Mouse (Mus musculus): ENCODE results near the gene Elf1. TPM values are rescaled to one million over a fixed set of nuclear protein-coding genes. Genes with fewer than 3 reads are reported as not detected.
A peak's percentile ranks its signal among the peaks of the same experiment; 100 is the strongest.

Gene Elf1
- polyA plus RNA-seq, 1 experiment from 2014 or later = 8.3 TPM

GRCm38 (mm10) chr14:79460401-79460800 lies 20.6 kb upstream of the Elf1 start:
- 91% methylated on average over 1 of the region's 1 CpGs for WGBS
- DNase-seq (ENCODE audit: low spot score, missing footprints) (peak; percentile 60), ATAC-seq (ENCODE audit: low FRiP score) (no peak)
- no peak overlapping the region for H3K4me3 ChIP-seq (ENCODE audit: low read depth, low read length)
- H3K27me3 ChIP-seq (ENCODE audit: control insufficient read depth, insufficient read depth, low read length) = no peaks in the 10 kb centered on the region
- no peak overlapping the region for H3K4me2 ChIP-seq
- no peak overlapping the region for H3K9ac ChIP-seq (ENCODE audit: low read length)
- H3K9me3 ChIP-seq (ENCODE audit: control insufficient read depth, low read length) = no peaks in the 10 kb centered on the region
- no peak overlapping the region for H3K27ac ChIP-seq (ENCODE audit: low read depth, low read length)
- no peaks in the 10 kb centered on the region for H3K4me1 ChIP-seq (ENCODE audit: control insufficient read depth, insufficient read depth, low read length)
- H3K36me3 ChIP-seq (ENCODE audit: control insufficient read depth, insufficient read depth, low read length) = peaks cover 7% of the 10 kb centered on the region; the same call in 1 of the 2 replicates

- H3K27me3 ChIP-seq (ENCODE audit: control insufficient read depth, insufficient read depth, low read length) = no peaks in the 10 kb centered on the region
- peaks cover 10% of the 10 kb centered on the region; the same call in 1 of the 2 replicates for H3K36me3 ChIP-seq (ENCODE audit: control insufficient read depth, insufficient read depth, low read length)
- no peaks in the 10 kb centered on the region for H3K4me1 ChIP-seq (ENCODE audit: control insufficient read depth, insufficient read depth, low read length)
- no peak for ATAC-seq (ENCODE audit: low FRiP score)
- peak; percentile 28 for DNase-seq (ENCODE audit: low spot score, missing footprints)
- H3K9me3 ChIP-seq (ENCODE audit: control insufficient read depth, low read length) = no peaks in the 10 kb centered on the region
- H3K4me3 ChIP-seq (ENCODE audit: low read depth, low read length) = no peak overlapping the region
- no peak overlapping the region for H3K4me2 ChIP-seq
- H3K9ac ChIP-seq (ENCODE audit: low read length) = no peak overlapping the region
- WGBS = 87% methylated on average over 4 of the region's 4 CpGs
- no peak overlapping the region for H3K27ac ChIP-seq (ENCODE audit: low read depth, low read length)
Observed at GRCm38 (mm10) chr14:79460988-79461387, 20.0 kb upstream of the Elf1 start.

- Histone ChIP-seq H3K27me3 (ENCODE audit: control insufficient read depth, insufficient read depth, low read length) (no peaks in the 10 kb centered on the region), H3K36me3 (ENCODE audit: control insufficient read depth, insufficient read depth, low read length) (peaks cover 18% of the 10 kb centered on the region), H3K4me2 (no peak overlapping the region), H3K4me3 (ENCODE audit: low read depth, low read length) (no peak overlapping the region), H3K4me1 (ENCODE audit: control insufficient read depth, insufficient read depth, low read length) (no peaks in the 10 kb centered on the region), H3K9me3 (ENCODE audit: control insufficient read depth, low read length) (no peaks in the 10 kb centered on the region), H3K27ac (ENCODE audit: low read depth, low read length) (no peak overlapping the region), H3K9ac (ENCODE audit: low read length) (no peak overlapping the region)
- ATAC-seq (ENCODE audit: low FRiP score) = no peak
- no peak for DNase-seq (ENCODE audit: low spot score, missing footprints)
- WGBS = 91% methylated on average over 1 of the region's 1 CpGs
Observed at GRCm38 (mm10) chr14:79465623-79466022, 15.4 kb upstream of the Elf1 start.

GRCm38 (mm10) chr14:79467621-79468020 lies 13.4 kb upstream of the Elf1 start:
- Histone ChIP-seq H3K27ac (ENCODE audit: low read depth, low read length) (no peak overlapping the region), H3K4me3 (ENCODE audit: low read depth, low read length) (no peak overlapping the region), H3K36me3 (ENCODE audit: control insufficient read depth, insufficient read depth, low read length) (peaks cover 12% of the 10 kb centered on the region), H3K27me3 (ENCODE audit: control insufficient read depth, insufficient read depth, low read length) (no peaks in the 10 kb centered on the region), H3K9ac (ENCODE audit: low read length) (no peak overlapping the region), H3K4me1 (ENCODE audit: control insufficient read depth, insufficient read depth, low read length) (no peaks in the 10 kb centered on the region), H3K9me3 (ENCODE audit: control insufficient read depth, low read length) (no peaks in the 10 kb centered on the region), H3K4me2 (no peak overlapping the region)
- ATAC-seq (ENCODE audit: low FRiP score) (no peak), DNase-seq (ENCODE audit: low spot score, missing footprints) (peak; percentile 88)
- 26% methylated on average over 3 of the region's 3 CpGs for WGBS

- Histone ChIP-seq H3K27ac (ENCODE audit: low read depth, low read length) (no peak overlapping the region), H3K36me3 (ENCODE audit: control insufficient read depth, insufficient read depth, low read length) (peaks cover 10% of the 10 kb centered on the region; the same call in 1 of the 2 replicates), H3K9me3 (ENCODE audit: control insufficient read depth, low read length) (no peaks in the 10 kb centered on the region), H3K4me1 (ENCODE audit: control insufficient read depth, insufficient read depth, low read length) (no peaks in the 10 kb centered on the region), H3K27me3 (ENCODE audit: control insufficient read depth, insufficient read depth, low read length) (no peaks in the 10 kb centered on the region), H3K4me3 (ENCODE audit: low read depth, low read length) (no peak overlapping the region), H3K4me2 (no peak overlapping the region), H3K9ac (ENCODE audit: low read length) (no peak overlapping the region)
- DNase-seq (ENCODE audit: low spot score, missing footprints) (no peak), ATAC-seq (ENCODE audit: low FRiP score) (no peak)
- WGBS = 86% methylated on average over 2 of the region's 2 CpGs
Observed at GRCm38 (mm10) chr14:79473384-79473783, 7.6 kb upstream of the Elf1 start.

- peak within 1 kb of the TSS; percentile 68 for H3K4me2 ChIP-seq
- H3K9me3 ChIP-seq (ENCODE audit: control insufficient read depth, low read length) = no peaks in the 10 kb centered on the region
- H3K27ac ChIP-seq (ENCODE audit: low read depth, low read length) = peak within 1 kb of the TSS; percentile 100
- ATAC-seq (ENCODE audit: low FRiP score) (peak; percentile 91), DNase-seq (ENCODE audit: low spot score, missing footprints) (peak; percentile 100)
- peaks cover 15% of the 10 kb centered on the region for H3K4me1 ChIP-seq (ENCODE audit: control insufficient read depth, insufficient read depth, low read length)
- peak within 1 kb of the TSS; percentile 89 for H3K4me3 ChIP-seq (ENCODE audit: low read depth, low read length)
- H3K9ac ChIP-seq (ENCODE audit: low read length) = peak within 1 kb of the TSS; percentile 98
- WGBS = under 1% methylated on average over 74 of the region's 86 CpGs
- H3K27me3 ChIP-seq (ENCODE audit: control insufficient read depth, insufficient read depth, low read length) = no peaks in the 10 kb centered on the region
- no peaks in the 10 kb centered on the region; the same call in 1 of the 2 replicates for H3K36me3 ChIP-seq (ENCODE audit: control insufficient read depth, insufficient read depth, low read length)
Observed at GRCm38 (mm10) chr14:79481339-79482151, 551 bp downstream of the Elf1 start, which contains the start of gene Wbp4. Gene Wbp4 (minus strand): TSS chr14:79481520.

GRCm38 (mm10) chr14:79482251-79482661 lies 1.3 kb downstream of the Elf1 start:
- peak overlapping the region; percentile 71 for H3K9ac ChIP-seq (ENCODE audit: low read length)
- no peaks in the 10 kb centered on the region for H3K27me3 ChIP-seq (ENCODE audit: control insufficient read depth, insufficient read depth, low read length)
- no peaks in the 10 kb centered on the region for H3K36me3 ChIP-seq (ENCODE audit: control insufficient read depth, insufficient read depth, low read length)
- H3K4me2 ChIP-seq = peak overlapping the region; percentile 68
- under 1% methylated on average over 11 of the region's 11 CpGs for WGBS
- H3K27ac ChIP-seq (ENCODE audit: low read depth, low read length) = peak overlapping the region; percentile 100
- ATAC-seq (ENCODE audit: low FRiP score) (no peak), DNase-seq (ENCODE audit: low spot score, missing footprints) (peak; percentile 88)
- H3K4me1 ChIP-seq (ENCODE audit: control insufficient read depth, insufficient read depth, low read length) = peaks cover 20% of the 10 kb centered on the region
- H3K4me3 ChIP-seq (ENCODE audit: low read depth, low read length) = peak overlapping the region; percentile 89
- no peaks in the 10 kb centered on the region for H3K9me3 ChIP-seq (ENCODE audit: control insufficient read depth, low read length)

GRCm38 (mm10) chr14:79482747-79483355 lies 1.9 kb downstream of the Elf1 start:
- Histone ChIP-seq H3K4me2 (peak overlapping the region; percentile 68), H3K9ac (ENCODE audit: low read length) (peak overlapping the region; percentile 71), H3K4me1 (ENCODE audit: control insufficient read depth, insufficient read depth, low read length) (peaks cover 22% of the 10 kb centered on the region), H3K4me3 (ENCODE audit: low read depth, low read length) (peak overlapping the region; percentile 89), H3K9me3 (ENCODE audit: control insufficient read depth, low read length) (no peaks in the 10 kb centered on the region), H3K27me3 (ENCODE audit: control insufficient read depth, insufficient read depth, low read length) (no peaks in the 10 kb centered on the region), H3K27ac (ENCODE audit: low read depth, low read length) (peak overlapping the region; percentile 100), H3K36me3 (ENCODE audit: control insufficient read depth, insufficient read depth, low read length) (no peaks in the 10 kb centered on the region)
- ATAC-seq (ENCODE audit: low FRiP score) (no peak), DNase-seq (ENCODE audit: low spot score, missing footprints) (peak; percentile 87)
- 28% methylated on average over 15 of the region's 15 CpGs for WGBS

- Histone ChIP-seq H3K36me3 (ENCODE audit: control insufficient read depth, insufficient read depth, low read length) (no peaks in the 10 kb centered on the region), H3K27me3 (ENCODE audit: control insufficient read depth, insufficient read depth, low read length) (no peaks in the 10 kb centered on the region), H3K4me3 (ENCODE audit: low read depth, low read length) (no peak overlapping the region), H3K9ac (ENCODE audit: low read length) (no peak overlapping the region), H3K27ac (ENCODE audit: low read depth, low read length) (no peak overlapping the region), H3K4me2 (no peak overlapping the region), H3K9me3 (ENCODE audit: control insufficient read depth, low read length) (no peaks in the 10 kb centered on the region), H3K4me1 (ENCODE audit: control insufficient read depth, insufficient read depth, low read length) (peaks cover 22% of the 10 kb centered on the region)
- ATAC-seq (ENCODE audit: low FRiP score) (no peak), DNase-seq (ENCODE audit: low spot score, missing footprints) (no peak)
- 83% methylated on average over 8 of the region's 8 CpGs for WGBS
Observed at GRCm38 (mm10) chr14:79483611-79484120, 2.7 kb downstream of the Elf1 start.
